Mouse (Mus musculus) embryonic facial prominence, embryonic 13.5 days (tissue): ENCODE results near the gene Ficd. TPM values are rescaled to one million over a fixed set of nuclear protein-coding genes. Genes with fewer than 3 reads are reported as not detected.

ENCODE experiments used
- ATAC-seq: fragments of 200-750 bp; cut with Nextera tagmentation; 2 replicates; pipeline ENCODE4 v1.8.0; 2017; ENCODE audit warnings: low read depth; ENCODE audit not compliant: insufficient number of reproducible peaks, insufficient read depth, low FRiP score, low TSS enrichment
- H3K27ac ChIP-seq: fragments of 300-500 bp; sonication (generic); 2 replicates; pipeline ENCODE4 v1.5.1; 2015; ENCODE audit warnings: moderate library complexity, mild to moderate bottlenecking, inconsistent platforms
- H3K27me3 ChIP-seq: fragments of 300-500 bp; sonication (generic); 2 replicates; pipeline ENCODE4 v1.6.1; 2015; ENCODE audit warnings: mild to moderate bottlenecking, inconsistent platforms
- H3K36me3 ChIP-seq: fragments of 300-500 bp; sonication (generic); 2 replicates; pipeline ENCODE4 v1.6.1; 2015; ENCODE audit warnings: mild to moderate bottlenecking, inconsistent platforms
- H3K4me1 ChIP-seq: fragments of 300-500 bp; sonication (generic); 2 replicates; pipeline ENCODE4 v1.6.1; 2015; ENCODE audit warnings: inconsistent platforms
- H3K4me2 ChIP-seq: fragments of 300-500 bp; sonication (generic); 2 replicates; pipeline ENCODE4 v1.6.1; 2015; ENCODE audit warnings: moderate library complexity, mild to moderate bottlenecking, inconsistent platforms
- H3K4me3 ChIP-seq: fragments of 300-500 bp; sonication (generic); 2 replicates; pipeline ENCODE4 v1.5.1; 2015; ENCODE audit warnings: mild to moderate bottlenecking, inconsistent platforms
- H3K9ac ChIP-seq: fragments of 300-500 bp; sonication (generic); 2 replicates; pipeline ENCODE4 v1.6.1; 2015; ENCODE audit warnings: mild to moderate bottlenecking, inconsistent platforms
- H3K9me3 ChIP-seq: fragments of 300-500 bp; sonication (generic); 2 replicates; pipeline ENCODE4 v1.6.1; 2016; ENCODE audit warnings: inconsistent platforms
- WGBS: fragments of 180-500 bp; shearing (Covaris S2); methylation state at CpG from one replicate; pipeline ENCODE4 v1.1.7; 2015; ENCODE audit warnings: mixed read lengths; 5-methylcytosine and 5-hydroxymethylcytosine counted together
- polyA plus RNA-seq: library from polyadenylated mRNA; unstranded; fragments of >200 nt; fragmentation: Nextera tagmentation; extraction: Ambion mirVana; gene quantifications from 2 replicates; pipeline ENCODE4 v1.2.1, GENCODE M21; 2015

The Ficd gene
- polyA plus RNA-seq, 1 experiment from 2014 or later = 6.2 TPM

- Histone ChIP-seq H3K36me3 (peaks cover 98% of the 10 kb centered on the region), H3K9ac (0 out of 2 replicates have a peak overlapping the region, but pooled peaks have one; percentile 36), H3K4me1 (no peaks in the 10 kb centered on the region), H3K9me3 (no peaks in the 10 kb centered on the region), H3K27me3 (no peaks in the 10 kb centered on the region), H3K4me2 (no peak overlapping the region), H3K27ac (no peak overlapping the region), H3K4me3 (no peak overlapping the region)
- WGBS = 88% methylated on average over 15 of the region's 15 CpGs
- no peak for ATAC-seq
These were observed 19.9 kb downstream of the Ficd start for GRCm38 (mm10) chr5:113755347-113756030.

- Histone ChIP-seq H3K4me3 (no peak overlapping the region), H3K4me1 (0 out of 2 replicates have a peak, but pooled peaks cover 3% of the 10 kb centered on the region), H3K36me3 (peaks cover 85% of the 10 kb centered on the region), H3K9ac (no peak overlapping the region), H3K4me2 (no peak overlapping the region), H3K27ac (no peak overlapping the region), H3K27me3 (no peaks in the 10 kb centered on the region), H3K9me3 (no peaks in the 10 kb centered on the region)
- WGBS = 96% methylated on average over 2 of the region's 2 CpGs
- no peak for ATAC-seq
These were observed 26.0 kb downstream of the Ficd start for GRCm38 (mm10) chr5:113761585-113761984.

GRCm38 (mm10) chr5:113764426-113764825, 28.8 kb downstream of the Ficd start:
- H3K9me3 ChIP-seq = no peaks in the 10 kb centered on the region
- peaks cover 82% of the 10 kb centered on the region for H3K36me3 ChIP-seq
- ATAC-seq = no peak

GRCm38 (mm10) chr5:113765641-113766526, 30.3 kb downstream of the Ficd start:
- WGBS = 91% methylated on average over 13 of the region's 13 CpGs
- peaks cover 21% of the 10 kb centered on the region for H3K4me1 ChIP-seq
- H3K9ac ChIP-seq = no peak overlapping the region
- H3K4me3 ChIP-seq = no peak overlapping the region
- H3K36me3 ChIP-seq = peaks cover 69% of the 10 kb centered on the region
- H3K27me3 ChIP-seq = no peaks in the 10 kb centered on the region
- no peak overlapping the region for H3K27ac ChIP-seq
- H3K9me3 ChIP-seq = no peaks in the 10 kb centered on the region
- ATAC-seq = no peak
- no peak overlapping the region for H3K4me2 ChIP-seq

More at GRCm38 (mm10) chr5:113764426-113764825, 28.8 kb downstream of the Ficd start:
- 84% methylated on average over 7 of the region's 7 CpGs for WGBS
- Histone ChIP-seq H3K27me3 (no peaks in the 10 kb centered on the region), H3K9ac (no peak overlapping the region), H3K4me2 (no peak overlapping the region), H3K4me3 (no peak overlapping the region), H3K4me1 (peaks cover 9% of the 10 kb centered on the region), H3K27ac (no peak overlapping the region)

DNA sequence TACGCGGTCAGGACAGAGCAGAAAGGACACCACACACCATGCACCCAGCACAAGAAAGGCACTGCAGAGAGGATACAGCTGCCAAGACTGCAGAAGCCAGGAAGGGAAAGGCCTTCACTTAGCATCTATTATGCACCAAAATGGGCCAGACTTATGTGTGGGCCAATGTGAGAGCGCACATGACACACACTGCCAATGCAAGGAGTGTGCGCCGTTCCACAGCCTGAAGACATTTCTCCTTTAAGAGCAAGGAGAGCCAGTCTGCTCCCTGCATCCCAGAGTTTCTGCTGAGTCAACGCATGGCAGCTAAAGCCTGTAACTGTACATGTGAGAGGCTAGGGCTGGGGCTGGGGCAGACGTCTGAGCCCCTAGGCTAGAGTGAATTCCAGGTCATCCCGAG, 33.2 kb downstream of the Ficd start:
- Histone ChIP-seq H3K27ac (no peak overlapping the region), H3K9me3 (no peaks in the 10 kb centered on the region), H3K4me1 (peaks cover 29% of the 10 kb centered on the region), H3K4me2 (no peak overlapping the region), H3K4me3 (no peak overlapping the region), H3K27me3 (no peaks in the 10 kb centered on the region), H3K9ac (no peak overlapping the region), H3K36me3 (peaks cover 40% of the 10 kb centered on the region)
- 87% methylated on average over 8 of the region's 8 CpGs for WGBS
- ATAC-seq = no peak

DNA sequence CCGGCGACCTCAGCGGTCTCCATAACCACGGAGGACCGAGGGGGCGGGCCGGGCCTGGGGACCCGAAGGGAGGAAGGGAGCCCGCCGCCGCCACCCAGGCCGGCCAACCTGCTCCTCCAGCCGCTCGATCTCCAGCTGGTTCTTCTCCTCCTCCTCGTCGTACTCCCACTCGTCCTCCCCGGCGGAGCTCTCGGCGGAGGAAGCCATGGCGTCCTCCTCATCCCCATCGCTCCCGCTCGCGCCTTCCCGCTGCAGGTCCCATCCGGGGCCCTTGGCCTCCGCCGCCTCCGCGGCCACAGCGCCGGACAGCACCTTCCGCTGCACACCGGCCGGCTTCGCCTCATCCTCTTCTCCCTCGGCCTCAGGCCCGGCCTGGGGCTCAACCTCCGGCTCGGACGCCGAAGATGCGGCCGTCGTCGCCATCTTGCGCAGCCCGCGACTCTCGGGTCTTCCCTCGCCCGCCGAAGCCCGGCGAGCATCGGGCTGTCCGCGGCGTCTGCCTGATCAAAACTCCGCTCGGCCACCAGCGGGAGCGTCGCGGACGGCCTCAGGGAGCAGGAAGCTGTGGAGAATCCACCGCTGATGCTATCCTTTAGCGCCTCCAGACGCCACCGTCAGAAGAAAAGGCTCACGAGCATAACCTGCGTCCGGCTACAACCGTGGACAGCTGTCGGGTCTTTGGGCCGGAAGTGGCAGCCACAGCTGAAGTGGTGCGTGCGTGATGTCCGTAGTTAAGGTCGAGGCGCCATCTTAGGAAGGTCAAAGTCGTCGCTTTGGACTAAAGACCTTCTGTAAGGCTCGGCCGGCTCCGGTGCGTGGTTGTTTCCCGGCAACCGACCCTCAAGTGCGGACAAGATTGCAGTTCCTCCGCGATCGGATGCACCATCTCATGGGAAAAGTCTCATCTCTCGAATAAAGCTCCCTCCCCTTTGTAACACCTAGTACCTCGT, 35.9 kb downstream of the Ficd start:
- Histone ChIP-seq H3K4me3 (peak overlapping the region; percentile 93), H3K4me1 (peaks cover 31% of the 10 kb centered on the region), H3K9me3 (no peaks in the 10 kb centered on the region), H3K36me3 (peaks cover 49% of the 10 kb centered on the region), H3K9ac (peak overlapping the region; percentile 96), H3K27ac (peak overlapping the region; percentile 98), H3K4me2 (peak overlapping the region; percentile 83), H3K27me3 (no peaks in the 10 kb centered on the region)
- ATAC-seq = peak; percentile 54
- under 1% methylated on average over 97 of the region's 97 CpGs for WGBS

- Histone ChIP-seq H3K4me2 (peak within 1 kb of the TSS; percentile 83), H3K9me3 (no peaks in the 10 kb centered on the region), H3K27ac (peak within 1 kb of the TSS; percentile 98), H3K4me3 (peak within 1 kb of the TSS; percentile 93), H3K4me1 (peaks cover 31% of the 10 kb centered on the region), H3K27me3 (no peaks in the 10 kb centered on the region), H3K9ac (peak within 1 kb of the TSS; percentile 96), H3K36me3 (peaks cover 49% of the 10 kb centered on the region)
- peak; percentile 86 for ATAC-seq
- WGBS = under 1% methylated on average over 45 of the region's 49 CpGs
These were observed 36.9 kb downstream of the Ficd start, which contains the start of the genes Sart3 and Iscu for GRCm38 (mm10) chr5:113772450-113772895. Gene Sart3, minus strand, starts transcription at chr5:113772510. Gene Iscu, plus strand, starts transcription at chr5:113772748.

GRCm38 (mm10) chr5:113772905-113773519, 37.4 kb downstream of the Ficd start:
- H3K4me1 ChIP-seq = peaks cover 31% of the 10 kb centered on the region
- H3K4me3 ChIP-seq = peak overlapping the region; percentile 93
- H3K36me3 ChIP-seq = peaks cover 48% of the 10 kb centered on the region
- peak; percentile 8; the same call in 1 of the 2 replicates for ATAC-seq
- peak overlapping the region; percentile 98 for H3K27ac ChIP-seq
- no peaks in the 10 kb centered on the region for H3K27me3 ChIP-seq
- peak overlapping the region; percentile 83 for H3K4me2 ChIP-seq
- WGBS = under 1% methylated on average over 34 of the region's 38 CpGs
- no peaks in the 10 kb centered on the region for H3K9me3 ChIP-seq
- peak overlapping the region; percentile 80 for H3K9ac ChIP-seq

DNA sequence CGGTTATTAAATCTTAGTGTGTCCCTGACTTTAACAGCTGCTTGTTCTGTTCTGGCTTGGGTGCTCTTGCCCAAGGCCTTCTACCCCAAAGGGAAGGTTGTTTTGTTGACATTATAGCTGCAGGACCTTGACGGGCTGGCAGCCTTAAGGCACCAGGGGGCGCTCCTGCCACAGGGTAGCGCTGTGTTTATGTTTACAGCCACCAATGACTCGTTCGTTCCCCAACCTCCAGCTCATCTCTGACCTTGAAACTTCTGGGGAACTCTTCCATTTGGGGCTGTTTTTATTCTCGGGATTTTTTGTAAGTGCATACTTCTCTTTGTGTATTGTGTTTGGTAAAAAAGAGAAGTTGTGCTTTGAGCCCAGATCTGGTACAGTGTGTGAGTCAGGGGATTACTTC, 38.1 kb downstream of the Ficd start:
- no peak overlapping the region for H3K27ac ChIP-seq
- no peaks in the 10 kb centered on the region for H3K27me3 ChIP-seq
- 1% methylated on average over 7 of the region's 7 CpGs for WGBS
- H3K4me1 ChIP-seq = peaks cover 36% of the 10 kb centered on the region
- peaks cover 46% of the 10 kb centered on the region for H3K36me3 ChIP-seq
- H3K4me2 ChIP-seq = peak overlapping the region; percentile 83
- H3K4me3 ChIP-seq = peak overlapping the region; percentile 93
- peak overlapping the region; percentile 80 for H3K9ac ChIP-seq
- ATAC-seq = no peak
- no peaks in the 10 kb centered on the region for H3K9me3 ChIP-seq

DNA sequence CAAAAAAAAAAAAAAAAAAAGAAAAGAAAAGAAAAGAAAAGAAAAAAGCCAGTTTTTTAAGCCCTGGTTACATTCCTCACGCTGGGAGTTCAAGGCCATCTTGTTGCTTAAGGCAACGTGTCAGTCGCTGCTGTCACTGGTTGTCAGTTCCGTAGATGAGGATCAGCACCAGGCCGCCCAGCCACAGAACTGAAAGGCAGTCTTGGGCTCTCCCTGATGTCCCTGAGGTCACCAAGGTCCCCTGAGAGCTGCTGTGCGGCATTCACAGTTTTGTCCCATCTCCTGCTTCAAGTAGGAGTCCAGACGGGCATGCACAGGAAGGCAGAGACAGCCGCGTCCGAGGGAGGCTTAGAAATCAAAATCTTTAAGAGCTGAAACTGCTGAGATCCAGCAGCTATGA, 40.0 kb downstream of the Ficd start:
- Histone ChIP-seq H3K36me3 (peaks cover 42% of the 10 kb centered on the region), H3K4me1 (peaks cover 32% of the 10 kb centered on the region), H3K4me2 (no peak overlapping the region), H3K4me3 (no peak overlapping the region), H3K27me3 (no peaks in the 10 kb centered on the region), H3K27ac (no peak overlapping the region), H3K9ac (no peak overlapping the region), H3K9me3 (no peaks in the 10 kb centered on the region)
- 87% methylated on average over 10 of the region's 10 CpGs for WGBS
- no peak for ATAC-seq
